Mouse (Mus musculus): Measurements from ENCODE around the gene Krt34. TPM values are rescaled to one million over a fixed set of nuclear protein-coding genes. Genes with fewer than 3 reads are reported as not detected.

The Krt34 gene
- not detected in 2 replicates for polyA plus RNA-seq (2011; ENCODE audit: insufficient read depth, insufficient read length, low replicate concordance, missing spikeins)

DNA sequence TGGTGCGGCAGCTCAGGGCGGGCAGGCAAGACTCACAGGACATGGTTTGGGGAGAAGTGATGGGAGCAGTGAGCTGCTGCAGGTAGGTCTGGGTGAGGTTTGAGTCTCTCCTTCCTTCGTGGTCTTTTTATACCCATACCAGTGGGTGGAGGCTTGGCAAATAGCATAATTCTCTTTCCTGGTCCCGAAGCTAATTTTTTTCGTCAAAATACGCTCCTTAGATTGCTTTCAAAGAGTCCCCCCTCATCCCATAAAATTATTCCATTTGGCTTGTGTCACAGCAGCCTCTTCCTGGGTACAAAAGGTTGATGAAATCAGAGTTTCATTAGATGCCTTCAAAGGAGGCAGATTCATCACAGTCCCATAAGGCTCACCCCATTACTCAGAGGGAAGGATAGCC lies at the start of gene Krt34:
TSS of gene Krt34 (minus strand) at position 101 of the 400 bp plus-strand sequence.
- Histone ChIP-seq H3K4me3 (replicated peaks; ENCODE audit: control insufficient read depth, low read depth, low read length) (no peak within 1 kb of the TSS), H3K4me1 (ENCODE audit: control insufficient read depth, insufficient read depth, low read length) (no peaks in the 10 kb centered on the region), H3K27ac (ENCODE audit: control insufficient read depth, insufficient read depth, low read depth, low read length, poor library complexity) (no peak within 1 kb of the TSS)
- WGBS: 80% methylated on average over 6 of the region's 6 CpGs
- no peak for TF ChIP-seq CTCF (IDR thresholded peaks at IDR 0.05; ENCODE audit: control insufficient read depth, insufficient read depth, low read length)
- no peak for TF ChIP-seq POLR2A (IDR thresholded peaks at IDR 0.05; ENCODE audit: borderline replicate concordance, control insufficient read depth, low read depth, low read length)

DNA sequence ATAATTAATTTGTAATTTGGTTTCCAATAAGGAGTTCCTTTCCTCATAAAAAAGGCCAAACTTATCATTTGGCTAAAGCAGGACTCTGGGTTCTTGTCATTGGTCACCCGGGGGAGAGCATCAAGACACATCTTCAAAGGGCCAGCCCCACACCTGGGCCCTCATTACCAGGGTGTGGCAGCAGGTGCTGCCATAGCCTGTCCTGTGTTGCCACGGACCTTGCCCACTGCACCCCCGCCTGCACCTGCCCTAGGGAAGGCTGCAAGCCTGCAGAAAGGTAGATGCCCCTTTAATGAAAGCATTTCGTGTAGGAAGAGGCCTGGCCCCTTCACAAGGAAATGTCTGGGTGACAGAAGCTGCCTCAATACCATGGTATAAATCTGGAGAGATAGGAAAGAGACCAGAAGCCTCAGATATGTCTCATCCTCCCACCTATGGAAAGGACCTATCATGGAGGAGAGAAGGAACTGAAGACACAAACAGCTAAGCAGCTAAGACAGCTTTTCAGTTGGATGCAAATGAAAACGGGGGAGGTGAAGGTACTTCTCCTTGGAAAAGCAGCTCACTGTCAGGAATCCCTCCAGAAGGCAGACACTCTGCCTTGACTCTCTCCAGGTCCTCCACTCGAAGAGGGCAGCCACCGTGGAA lies 47.1 kb upstream of the Krt34 start:
- Histone ChIP-seq H3K4me3 (replicated peaks; ENCODE audit: control insufficient read depth, low read depth, low read length) (no peak overlapping the region), H3K27ac (ENCODE audit: control insufficient read depth, insufficient read depth, low read depth, low read length, poor library complexity) (no peak overlapping the region), H3K4me1 (ENCODE audit: control insufficient read depth, insufficient read depth, low read length) (no peaks in the 10 kb centered on the region)
- TF ChIP-seq CTCF (IDR thresholded peaks at IDR 0.05; ENCODE audit: control insufficient read depth, insufficient read depth, low read length) (no peak), POLR2A (IDR thresholded peaks at IDR 0.05; ENCODE audit: borderline replicate concordance, control insufficient read depth, low read depth, low read length) (no peak)
- WGBS: 64% methylated on average over 7 of the region's 7 CpGs

DNA sequence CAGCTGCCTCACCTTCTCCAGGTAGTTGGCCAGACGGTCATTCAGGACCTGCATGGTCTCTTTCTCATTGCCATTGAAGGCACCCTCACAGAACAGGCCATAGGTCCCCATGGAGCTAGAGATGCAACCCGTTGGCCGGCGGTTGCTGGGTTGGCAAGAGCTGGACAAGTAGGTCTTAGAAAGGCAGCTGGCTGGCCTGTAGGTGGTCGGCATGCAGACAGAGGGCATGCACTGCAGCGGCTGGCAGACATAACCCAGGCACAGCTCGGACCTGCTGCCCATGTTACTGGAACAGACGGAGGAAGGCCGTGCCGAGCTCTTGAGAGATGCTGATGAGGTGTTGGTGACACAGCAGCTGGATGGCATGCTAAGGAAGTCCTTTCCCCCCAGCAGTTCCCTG lies 46.5 kb upstream of the Krt34 start, which contains the start of gene Krt32:
TSS of gene Krt32 (minus strand) at position 366 of the 400 bp plus-strand sequence.
- Histone ChIP-seq H3K4me3 (replicated peaks; ENCODE audit: control insufficient read depth, low read depth, low read length) (no peak within 1 kb of the TSS), H3K27ac (ENCODE audit: control insufficient read depth, insufficient read depth, low read depth, low read length, poor library complexity) (no peak within 1 kb of the TSS), H3K4me1 (ENCODE audit: control insufficient read depth, insufficient read depth, low read length) (no peaks in the 10 kb centered on the region)
- no peak for TF ChIP-seq POLR2A (IDR thresholded peaks at IDR 0.05; ENCODE audit: borderline replicate concordance, control insufficient read depth, low read depth, low read length)
- no peak for TF ChIP-seq CTCF (IDR thresholded peaks at IDR 0.05; ENCODE audit: control insufficient read depth, insufficient read depth, low read length)
- 83% methylated on average over 10 of the region's 10 CpGs for WGBS

DNA sequence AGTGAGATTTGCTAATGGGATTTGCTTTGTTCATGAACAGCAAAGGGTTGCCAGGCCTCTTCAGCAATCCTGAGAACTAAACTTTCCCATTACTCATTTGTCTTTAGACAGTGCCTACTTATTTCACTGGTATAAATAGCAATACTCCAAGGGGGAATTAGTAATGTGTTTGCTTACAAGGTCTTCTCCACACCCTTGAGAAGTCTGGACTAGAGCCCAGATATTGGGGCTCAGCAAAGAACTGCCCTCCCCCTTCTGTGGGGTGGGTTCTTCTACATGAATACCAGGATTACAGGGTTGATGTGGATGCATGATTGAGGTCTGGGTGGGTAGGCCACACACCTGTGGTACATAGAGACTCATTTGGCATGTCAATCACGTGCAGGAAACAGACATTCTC lies 32.5 kb upstream of the Krt34 start:
- TF ChIP-seq CTCF (IDR thresholded peaks at IDR 0.05; ENCODE audit: control insufficient read depth, insufficient read depth, low read length) (no peak), POLR2A (IDR thresholded peaks at IDR 0.05; ENCODE audit: borderline replicate concordance, control insufficient read depth, low read depth, low read length) (no peak)
- Histone ChIP-seq H3K4me3 (replicated peaks; ENCODE audit: control insufficient read depth, low read depth, low read length) (no peak overlapping the region), H3K27ac (ENCODE audit: control insufficient read depth, insufficient read depth, low read depth, low read length, poor library complexity) (no peak overlapping the region), H3K4me1 (ENCODE audit: control insufficient read depth, insufficient read depth, low read length) (no peaks in the 10 kb centered on the region)
- WGBS: 34% methylated on average over 1 of the region's 1 CpGs

DNA sequence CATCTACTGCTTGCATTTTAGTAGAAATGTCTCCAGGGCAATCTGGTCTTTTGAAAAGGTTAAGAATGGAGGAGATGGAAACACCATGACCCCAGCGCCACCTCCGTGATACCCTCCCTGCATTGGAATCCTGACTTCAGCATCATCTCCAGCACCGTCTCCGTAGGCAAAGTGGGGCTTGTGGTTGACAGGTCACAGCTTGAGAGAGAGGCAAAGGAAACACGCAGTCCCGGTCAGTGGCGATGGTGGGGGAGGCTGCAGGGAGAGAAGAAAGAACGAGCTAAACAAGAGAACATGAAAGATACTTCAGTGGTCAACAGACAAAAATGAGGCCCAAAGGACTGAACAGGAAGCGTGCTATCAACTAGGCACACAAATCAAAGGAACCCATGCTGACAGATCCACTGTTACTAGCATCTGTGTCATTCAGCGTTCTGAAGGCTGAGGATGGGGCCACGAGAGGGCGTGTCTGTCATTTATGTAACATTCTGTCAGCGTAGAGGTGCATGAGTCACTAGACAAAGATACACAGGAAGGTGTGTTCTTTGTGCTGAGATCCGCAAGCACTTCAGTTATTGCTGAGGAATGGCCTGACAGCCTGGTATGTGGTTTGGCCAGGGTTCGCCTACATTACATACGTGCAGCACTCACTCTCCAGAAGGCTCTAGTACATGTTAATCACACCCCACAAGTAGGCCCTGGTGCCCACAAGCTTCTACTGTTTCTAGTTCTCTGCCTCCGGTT lies 26.1 kb upstream of the Krt34 start:
- Histone ChIP-seq H3K4me3 (replicated peaks; ENCODE audit: control insufficient read depth, low read depth, low read length) (no peak overlapping the region), H3K4me1 (ENCODE audit: control insufficient read depth, insufficient read depth, low read length) (no peaks in the 10 kb centered on the region), H3K27ac (ENCODE audit: control insufficient read depth, insufficient read depth, low read depth, low read length, poor library complexity) (no peak overlapping the region)
- no peak for TF ChIP-seq CTCF (IDR thresholded peaks at IDR 0.05; ENCODE audit: control insufficient read depth, insufficient read depth, low read length)
- TF ChIP-seq POLR2A (IDR thresholded peaks at IDR 0.05; ENCODE audit: borderline replicate concordance, control insufficient read depth, low read depth, low read length): no peak
- WGBS: 77% methylated on average over 17 of the region's 17 CpGs

DNA sequence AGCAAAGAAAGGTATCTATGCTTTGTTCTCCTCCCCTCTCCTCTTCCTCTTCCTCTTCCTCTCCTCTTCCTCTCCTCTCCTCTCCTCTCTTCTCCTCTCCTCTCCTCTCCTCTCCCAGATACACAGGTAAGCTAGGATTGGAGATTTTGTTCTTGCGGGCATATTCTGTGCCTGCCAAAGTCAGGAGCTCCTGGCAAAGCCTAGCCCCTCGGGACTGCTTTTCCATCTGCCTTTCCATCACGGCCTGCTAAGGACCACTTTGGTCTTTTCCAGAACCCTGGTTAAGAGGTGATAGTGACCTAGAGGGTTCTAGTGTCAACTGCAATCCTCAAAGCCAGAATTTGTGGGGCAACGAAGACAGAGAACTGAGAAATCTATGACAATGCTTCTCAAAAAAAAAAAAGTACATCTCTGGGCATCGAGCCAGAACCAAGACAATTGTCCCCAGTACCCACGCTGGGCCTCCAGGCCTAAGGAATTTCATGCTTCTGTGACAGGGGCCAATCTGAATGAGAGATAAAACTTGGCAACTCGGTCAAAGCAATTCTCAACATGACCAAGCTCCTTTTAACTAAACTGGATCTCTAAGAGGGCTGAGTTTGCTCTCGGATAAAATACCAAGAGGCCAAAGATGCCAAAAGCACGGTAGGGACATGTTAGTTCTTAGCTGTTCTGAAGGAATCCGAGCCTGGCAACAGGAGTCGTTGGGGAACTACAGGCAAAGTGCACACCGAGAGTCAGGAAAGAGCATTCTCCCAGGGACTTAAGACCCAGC lies 25.1 kb upstream of the Krt34 start:
- no peak for TF ChIP-seq CTCF (IDR thresholded peaks at IDR 0.05; ENCODE audit: control insufficient read depth, insufficient read depth, low read length)
- TF ChIP-seq POLR2A (IDR thresholded peaks at IDR 0.05; ENCODE audit: borderline replicate concordance, control insufficient read depth, low read depth, low read length): no peak
- WGBS: 71% methylated on average over 12 of the region's 12 CpGs
- no peak overlapping the region for H3K4me3 ChIP-seq (replicated peaks; ENCODE audit: control insufficient read depth, low read depth, low read length)
- H3K27ac ChIP-seq (ENCODE audit: control insufficient read depth, insufficient read depth, low read depth, low read length, poor library complexity): no peak overlapping the region
- no peaks in the 10 kb centered on the region for H3K4me1 ChIP-seq (ENCODE audit: control insufficient read depth, insufficient read depth, low read length)

DNA sequence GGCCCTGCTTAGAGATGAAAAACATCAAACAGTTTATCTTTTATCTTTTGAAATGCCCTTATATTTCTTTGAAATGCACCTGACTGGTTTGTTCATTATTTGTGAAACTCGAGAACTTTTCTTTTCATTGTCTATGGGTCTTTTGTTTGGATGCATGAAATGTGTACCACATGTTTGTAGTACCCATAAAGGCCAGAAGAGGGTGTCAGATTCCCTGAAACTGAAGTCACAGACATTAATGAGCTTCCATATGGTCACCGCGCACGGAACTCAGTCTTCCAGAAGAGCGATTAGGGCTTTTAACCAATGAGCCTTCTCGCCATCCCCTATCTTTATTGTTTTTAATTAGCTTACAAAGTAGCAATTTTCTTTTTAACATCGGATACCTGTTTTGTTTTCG lies 17.5 kb upstream of the Krt34 start:
- WGBS: 72% methylated on average over 8 of the region's 8 CpGs
- TF ChIP-seq POLR2A (IDR thresholded peaks at IDR 0.05; ENCODE audit: borderline replicate concordance, control insufficient read depth, low read depth, low read length) (no peak), CTCF (IDR thresholded peaks at IDR 0.05; ENCODE audit: control insufficient read depth, insufficient read depth, low read length) (no peak)
- Histone ChIP-seq H3K4me1 (ENCODE audit: control insufficient read depth, insufficient read depth, low read length) (no peaks in the 10 kb centered on the region), H3K4me3 (replicated peaks; ENCODE audit: control insufficient read depth, low read depth, low read length) (no peak overlapping the region), H3K27ac (ENCODE audit: control insufficient read depth, insufficient read depth, low read depth, low read length, poor library complexity) (no peak overlapping the region)
